Mouse (Mus musculus) spleen, postnatal 36 days (tissue): ENCODE measurements around the gene Aldoc.

Experiments
- DNase-seq, 2 experiments: peaks; one replicate each; pipeline ENCODE4 v3.0.0; 2022; ENCODE audit warnings: low spot score in 2 of 2, mixed read lengths in 1 of 2

Gene Aldoc

DNA sequence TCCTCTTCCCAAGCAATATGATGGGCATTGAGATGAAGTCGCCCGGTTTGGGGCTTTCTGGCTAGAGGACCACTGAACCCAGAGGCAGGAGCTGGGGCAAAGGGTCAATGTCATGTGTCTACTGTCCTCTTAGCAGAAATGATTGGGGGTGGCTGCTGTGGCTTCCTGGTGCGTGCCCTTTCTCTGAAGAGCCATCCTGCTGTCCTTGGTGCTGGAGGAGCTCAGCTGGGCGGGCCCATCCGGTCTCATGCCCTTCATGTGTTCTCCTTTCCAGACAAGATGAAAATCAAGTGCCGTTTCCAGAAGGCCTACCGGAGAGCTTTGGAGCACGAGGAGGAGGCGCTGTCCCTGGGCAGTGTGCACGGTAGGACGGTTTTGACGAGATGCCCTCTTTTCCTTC, 9.9 kb downstream of the Aldoc start:
- no peak for DNase-seq

DNA sequence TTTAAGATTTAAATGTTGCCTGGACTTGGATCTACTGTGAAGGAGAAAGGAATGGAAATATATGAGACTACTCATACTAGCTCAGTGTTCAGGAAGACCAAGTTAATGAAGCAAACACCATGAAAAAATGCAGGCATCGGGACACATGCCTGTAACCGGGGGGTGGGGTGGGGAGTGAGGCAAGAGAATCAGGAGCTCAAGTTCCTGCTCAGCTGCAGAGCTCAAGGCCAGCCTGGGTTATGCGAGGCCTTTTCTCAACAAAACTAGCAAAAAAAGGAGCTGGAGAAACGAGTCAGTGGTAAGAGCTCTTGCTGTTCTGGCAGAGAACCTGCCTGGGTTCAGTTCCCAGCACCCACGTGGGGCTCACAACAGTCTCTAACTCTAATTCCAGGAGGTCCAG, 11.2 kb downstream of the Aldoc start:
- no peak for DNase-seq

DNA sequence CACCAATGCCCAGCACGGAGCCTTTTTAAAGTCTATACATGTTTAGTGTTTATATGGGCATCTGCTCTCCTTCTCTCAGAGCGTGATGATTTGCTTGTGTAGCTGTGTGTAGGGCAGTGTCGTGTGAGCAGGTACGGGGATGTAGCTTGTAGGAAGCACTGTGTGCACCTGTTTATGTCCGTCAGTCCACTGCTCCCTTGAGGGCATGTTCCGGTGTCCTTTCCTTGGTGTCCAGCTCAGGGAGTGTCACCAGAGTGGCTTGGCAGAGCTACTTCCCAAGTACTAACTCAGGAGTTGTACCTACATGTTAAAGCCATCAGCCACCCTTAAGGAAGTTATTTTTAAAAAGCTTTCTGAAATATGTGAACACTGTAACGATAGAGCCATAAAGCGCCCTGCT, 14.3 kb downstream of the Aldoc start:
- no peak for DNase-seq

DNA sequence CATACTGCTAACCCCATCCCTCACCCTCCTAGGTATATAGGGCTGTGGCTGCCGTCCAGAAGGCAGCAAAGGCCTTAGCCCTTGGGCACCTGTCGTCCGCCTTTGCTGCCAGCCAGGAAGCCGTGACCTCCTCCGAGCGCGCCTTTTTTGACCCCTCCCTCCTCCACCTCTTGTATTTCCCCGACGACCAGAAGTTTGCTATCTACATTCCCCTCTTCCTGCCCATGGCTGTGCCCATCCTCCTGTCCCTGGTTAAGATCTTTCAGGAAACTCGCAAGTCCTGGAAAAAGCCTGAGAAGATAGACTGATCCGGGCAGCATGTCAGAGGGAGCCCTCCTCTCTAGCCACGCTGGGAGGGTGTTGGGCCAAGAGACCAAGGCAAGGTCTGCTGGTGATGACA, 18.9 kb downstream of the Aldoc start:
- no peak for DNase-seq

DNA sequence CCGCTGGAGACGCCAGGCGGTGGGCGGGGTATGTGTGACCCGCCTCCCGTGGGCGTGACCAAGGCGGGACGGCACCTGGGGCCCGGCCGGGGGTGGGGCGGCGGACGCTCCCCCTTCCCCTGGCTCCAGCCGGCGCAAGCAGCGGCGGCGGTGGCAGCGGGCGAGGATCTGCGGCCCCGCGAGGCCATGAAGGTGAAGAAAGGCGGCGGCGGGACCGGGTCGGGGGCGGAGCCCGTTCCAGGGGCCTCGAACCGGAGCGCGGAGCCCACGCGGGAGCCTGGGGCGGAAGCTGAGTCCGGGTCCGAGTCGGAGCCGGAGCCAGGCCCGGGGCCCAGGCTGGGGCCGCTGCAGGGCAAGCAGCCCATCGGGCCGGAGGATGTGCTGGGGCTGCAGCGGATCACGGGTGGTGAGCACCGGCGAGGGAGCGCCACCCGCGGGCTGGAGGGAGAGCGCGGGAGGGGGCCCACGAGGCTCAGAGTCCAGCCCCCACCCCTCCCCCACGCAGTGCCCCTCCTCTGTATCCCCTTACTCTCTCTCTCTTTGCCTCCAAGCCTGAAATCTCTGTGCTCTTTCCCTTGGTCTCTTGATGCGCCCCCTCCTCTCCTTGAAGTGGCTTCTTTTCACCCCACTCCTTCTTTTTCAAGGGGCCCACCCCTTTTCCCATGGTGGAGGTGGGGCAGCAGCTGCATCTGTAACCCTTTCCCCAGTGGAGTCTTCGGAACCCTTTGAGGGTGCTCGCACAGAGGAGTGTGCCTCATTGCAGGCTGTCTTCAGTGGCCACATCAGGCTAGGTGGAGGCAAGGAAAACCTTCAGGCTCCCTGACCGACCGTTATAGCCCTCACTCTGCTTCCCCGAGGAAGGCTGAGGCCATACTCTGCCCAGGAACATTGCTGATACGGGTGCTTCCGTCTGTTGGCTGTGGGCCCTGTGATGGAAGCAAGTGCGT, 20.9 kb downstream of the Aldoc start, which contains the start of gene Unc119:
Gene Unc119 (plus strand): TSS at position 102 of the 947 bp plus-strand sequence.
- DNase-seq: peak; percentile 82 to 83

DNA sequence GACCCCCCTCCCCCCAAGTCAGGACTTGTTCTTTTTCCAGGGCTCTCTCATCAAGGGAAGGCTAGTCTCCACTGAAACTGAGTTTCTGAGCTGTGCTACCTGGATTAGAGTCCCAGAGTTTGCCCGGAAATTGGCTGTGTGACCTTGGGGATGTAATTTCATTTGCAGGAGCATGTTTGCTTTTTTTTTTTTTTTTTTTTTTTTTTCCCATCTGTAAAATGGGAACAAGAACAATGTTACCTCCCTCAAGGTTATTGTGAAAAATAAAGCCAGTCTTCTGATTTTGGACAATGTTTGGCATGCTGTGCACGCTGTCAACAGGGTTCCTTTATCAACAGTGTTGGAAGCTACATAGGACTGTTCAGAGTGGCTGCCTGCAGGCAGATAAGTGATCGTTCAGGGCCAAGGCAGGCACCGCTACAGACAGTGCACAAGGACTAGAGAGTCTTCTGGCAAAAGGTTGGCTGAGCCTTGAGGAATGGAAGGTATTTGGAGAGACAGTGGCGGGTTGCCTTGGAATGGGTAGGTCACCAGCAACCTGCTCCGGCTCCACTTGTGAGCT, 21.6 kb downstream of the Aldoc start:
- peak; percentile 19 to 32 for DNase-seq

DNA sequence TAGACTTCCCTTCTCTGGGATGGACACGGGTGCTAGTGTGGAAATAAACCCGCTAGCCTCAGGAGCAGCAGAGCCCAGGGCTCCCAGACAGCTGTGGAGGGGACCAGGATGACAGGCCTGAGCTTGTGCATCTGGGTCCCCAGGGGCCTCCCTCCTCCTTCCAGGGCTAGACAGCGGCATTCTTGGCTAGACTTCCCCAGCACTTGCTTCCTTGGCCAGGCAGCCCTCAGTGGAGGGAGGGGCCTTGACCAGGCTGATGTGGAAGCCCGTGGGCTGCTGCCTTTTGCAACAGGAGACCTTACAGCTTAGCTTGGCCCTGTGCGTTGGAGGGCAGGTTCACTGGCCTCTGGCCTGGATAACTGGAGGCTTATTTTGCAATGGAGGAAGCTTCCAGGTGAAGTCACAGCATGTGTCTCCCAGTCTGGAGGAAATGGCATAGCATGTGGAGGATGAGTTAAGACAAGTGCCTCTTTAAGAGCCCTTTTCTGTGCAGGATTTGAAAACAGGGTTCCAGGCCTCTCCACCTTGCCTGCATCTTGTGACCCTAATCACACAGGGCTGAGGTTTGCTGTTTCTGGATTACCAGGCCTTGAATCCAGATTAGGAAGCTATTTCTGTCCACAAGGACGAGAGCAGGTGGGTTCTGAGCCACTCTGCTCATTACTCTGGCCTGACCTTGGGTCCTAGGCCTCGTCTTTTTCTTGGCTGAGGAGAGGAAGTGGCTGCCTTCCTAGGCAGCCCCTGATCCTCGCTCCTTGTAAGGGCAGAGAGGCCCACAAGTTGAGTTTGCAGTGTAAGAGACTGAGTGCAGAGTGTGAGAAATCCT, 22.3 kb downstream of the Aldoc start:
- peak; percentile 16 to 23 for DNase-seq

DNA sequence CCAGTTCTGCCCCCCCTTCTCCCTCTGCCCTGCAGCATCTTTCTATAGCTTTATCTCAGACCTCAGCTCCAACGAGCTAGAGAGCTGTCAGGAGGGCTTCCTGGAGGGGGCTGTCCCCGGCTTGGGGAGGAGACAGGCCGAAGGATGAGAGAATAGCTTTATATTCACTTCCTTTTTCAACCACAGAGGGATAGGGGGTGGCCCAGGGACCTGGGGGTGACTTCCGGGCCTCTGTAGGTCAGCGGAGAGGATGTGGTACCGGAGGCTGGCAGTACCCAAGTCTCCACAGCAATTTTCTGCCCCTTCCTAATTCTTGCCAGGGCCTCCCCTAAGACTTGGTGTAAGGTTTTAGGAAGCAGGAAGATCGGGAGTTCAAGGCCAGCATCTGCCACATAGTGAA, 23.0 kb downstream of the Aldoc start:
- DNase-seq: peak; percentile 85 to 88

DNA sequence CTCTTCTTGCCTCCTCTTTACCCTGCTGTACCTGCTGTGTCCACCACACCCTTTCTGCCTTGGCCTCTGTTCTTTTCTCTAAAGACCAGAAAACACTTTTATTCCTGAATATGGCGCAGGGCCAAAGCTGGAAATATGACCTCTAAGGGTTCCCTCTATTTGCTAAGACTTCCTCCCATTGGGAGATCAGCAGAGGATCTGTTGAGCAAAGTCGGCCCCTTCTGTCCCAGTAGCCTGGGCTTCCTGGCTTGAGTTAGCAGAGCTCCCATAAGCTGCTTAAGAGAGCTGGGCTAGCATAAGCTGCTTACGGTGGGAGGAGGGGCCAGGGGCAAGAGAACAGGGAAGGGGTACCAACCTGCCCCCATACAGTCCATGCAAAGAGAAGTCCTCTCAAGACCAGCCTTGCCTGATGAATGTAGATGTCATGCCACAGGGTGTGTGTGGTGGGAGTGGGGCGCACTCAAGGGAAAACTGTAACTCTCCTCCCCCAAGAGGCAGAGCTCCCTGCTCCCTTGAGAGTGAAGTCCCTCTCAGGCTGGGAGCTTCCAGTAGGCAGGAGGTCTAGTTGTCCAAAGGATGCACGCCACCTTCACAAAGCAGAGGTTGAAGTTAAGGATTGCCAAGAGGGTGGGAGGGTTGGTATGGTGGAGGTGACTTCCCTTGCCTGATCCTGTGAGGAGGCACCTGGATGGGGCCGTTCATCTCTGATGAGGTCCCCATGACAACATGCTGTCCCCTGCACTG, 23.7 kb downstream of the Aldoc start:
- peak in 1 of 2 experiments; percentile 24 for DNase-seq

DNA sequence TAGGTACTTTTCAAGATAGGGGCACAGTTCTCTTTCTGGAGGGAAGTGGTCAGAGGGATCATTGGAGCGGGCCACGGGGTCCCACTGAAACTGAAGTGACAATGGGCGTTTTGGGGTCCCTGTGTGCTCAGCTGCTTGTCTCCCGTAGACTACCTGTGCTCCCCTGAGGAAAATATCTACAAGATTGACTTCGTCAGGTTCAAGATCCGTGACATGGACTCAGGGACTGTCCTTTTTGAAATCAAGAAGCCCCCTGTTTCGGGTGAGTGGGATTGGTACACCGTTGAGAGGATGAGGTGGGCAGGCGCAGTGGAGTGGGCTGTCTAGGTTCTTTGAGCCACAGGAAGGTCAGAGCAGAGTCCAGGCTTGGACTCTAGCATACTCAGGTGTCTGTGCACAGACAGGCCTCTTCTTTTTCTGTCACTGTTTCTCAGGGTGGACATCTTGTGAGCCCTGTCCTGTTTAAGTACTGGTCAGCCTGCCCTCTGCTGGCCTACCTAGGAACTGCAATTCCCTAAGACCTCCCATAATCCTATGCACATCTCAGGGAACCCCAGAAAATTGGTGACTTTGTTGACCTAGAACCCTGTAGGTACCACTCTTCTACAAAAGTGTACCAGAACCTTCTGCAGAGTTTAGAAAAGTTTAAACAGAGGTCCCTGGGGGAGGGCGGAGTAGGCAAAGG, 24.4 kb downstream of the Aldoc start:
- peak; percentile 47 to 71 for DNase-seq

DNA sequence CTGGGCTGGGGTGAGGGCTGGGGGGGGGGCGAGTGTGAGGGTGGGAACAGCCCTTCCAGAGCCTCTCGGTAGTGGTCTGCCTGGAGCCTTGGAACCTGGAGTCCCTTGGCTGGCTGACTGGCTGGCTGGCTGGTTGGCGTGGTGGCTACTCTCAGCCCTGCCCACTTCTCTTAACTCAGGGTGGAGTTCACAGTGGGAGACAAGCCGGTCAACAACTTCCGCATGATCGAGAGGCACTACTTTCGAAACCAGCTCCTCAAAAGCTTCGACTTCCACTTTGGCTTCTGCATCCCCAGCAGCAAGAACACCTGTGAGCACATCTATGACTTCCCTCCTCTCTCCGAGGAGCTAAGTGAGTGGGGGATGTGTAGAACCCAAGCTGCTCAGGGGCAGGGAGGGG, 25.1 kb downstream of the Aldoc start:
- DNase-seq: peak; percentile 43 to 54

DNA sequence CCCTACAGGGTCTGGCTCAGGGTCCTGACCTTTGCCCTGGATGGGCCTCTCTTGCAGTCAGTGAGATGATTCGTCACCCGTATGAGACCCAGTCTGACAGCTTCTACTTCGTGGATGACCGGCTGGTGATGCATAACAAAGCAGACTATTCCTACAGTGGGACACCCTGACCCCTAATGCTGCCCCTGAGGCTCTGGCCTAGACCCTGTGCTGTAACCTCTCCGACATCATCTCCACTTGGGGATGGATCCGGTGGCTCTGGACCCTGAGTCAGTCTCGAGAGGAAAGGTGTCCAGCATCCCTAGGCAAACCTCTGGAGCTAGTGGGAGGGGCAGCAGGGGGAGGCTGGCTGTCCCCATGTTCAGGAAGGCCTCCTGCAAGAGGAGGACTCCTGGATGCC, 25.7 kb downstream of the Aldoc start:
- DNase-seq: no peak

DNA sequence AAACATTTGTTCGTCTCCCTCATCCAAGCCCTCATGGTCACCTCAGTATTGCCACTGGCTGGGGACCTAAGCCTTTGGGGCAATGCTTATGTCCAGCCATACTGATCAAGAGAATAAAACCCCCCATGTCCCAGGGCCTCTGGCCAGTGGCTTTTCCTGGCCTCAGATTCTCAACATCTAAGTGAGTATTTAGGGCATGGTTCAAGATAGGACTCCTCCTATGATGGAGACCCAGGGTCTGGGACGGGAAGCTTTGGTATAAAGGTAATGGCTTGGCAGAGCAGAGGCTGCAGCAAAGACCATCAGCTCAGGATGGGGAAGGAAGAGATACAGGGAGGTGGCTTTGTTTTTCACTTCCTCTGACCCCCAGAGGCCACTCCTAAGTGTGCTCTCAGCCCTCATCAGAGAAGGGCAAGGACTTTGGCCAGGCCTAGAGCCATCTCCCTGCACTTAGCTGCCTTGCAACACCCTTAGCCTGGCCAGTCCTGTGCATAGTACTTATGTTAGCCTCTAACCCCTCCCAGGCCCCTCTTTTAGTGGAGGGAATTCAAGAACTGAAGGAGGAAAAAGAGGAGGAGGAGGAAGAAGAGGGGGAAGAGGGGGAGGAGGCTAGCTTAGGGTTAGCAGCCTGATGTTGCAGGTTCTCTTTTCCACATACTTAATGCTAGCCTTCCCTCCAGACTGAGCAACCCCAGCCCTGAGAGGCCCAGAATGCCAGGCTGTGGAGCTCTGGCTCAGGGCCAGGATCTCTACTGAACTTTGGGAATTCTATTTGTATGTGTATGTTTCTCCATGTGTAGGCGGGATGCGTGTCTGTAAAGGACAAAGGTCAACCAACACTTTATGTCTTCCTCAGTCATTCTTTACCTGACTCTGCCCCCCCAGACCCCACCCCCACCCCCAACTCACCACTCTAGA, 26.9 kb downstream of the Aldoc start:
- DNase-seq: peak; percentile 59 to 60

DNA sequence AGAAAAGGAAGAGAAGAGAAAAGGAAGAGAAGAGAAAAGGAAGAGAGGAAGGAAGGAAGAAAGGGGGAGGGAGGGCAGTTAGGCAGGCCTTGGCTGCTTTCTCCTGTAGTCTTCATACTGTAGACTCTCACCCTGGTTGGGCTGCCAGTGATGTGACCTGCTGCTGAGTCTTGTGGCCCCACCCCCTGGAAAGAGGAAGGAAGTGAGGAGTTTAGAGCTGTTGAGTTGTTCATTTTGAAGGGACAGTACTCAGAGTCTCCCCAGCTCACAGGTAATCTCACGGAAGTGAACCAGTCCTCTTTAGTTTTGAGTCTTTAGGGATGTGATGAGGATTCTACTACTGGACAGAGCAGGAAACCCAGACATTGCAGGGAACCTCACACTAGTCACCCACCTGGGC, 30.3 kb downstream of the Aldoc start:
- DNase-seq: peak; percentile 84 to 87

DNA sequence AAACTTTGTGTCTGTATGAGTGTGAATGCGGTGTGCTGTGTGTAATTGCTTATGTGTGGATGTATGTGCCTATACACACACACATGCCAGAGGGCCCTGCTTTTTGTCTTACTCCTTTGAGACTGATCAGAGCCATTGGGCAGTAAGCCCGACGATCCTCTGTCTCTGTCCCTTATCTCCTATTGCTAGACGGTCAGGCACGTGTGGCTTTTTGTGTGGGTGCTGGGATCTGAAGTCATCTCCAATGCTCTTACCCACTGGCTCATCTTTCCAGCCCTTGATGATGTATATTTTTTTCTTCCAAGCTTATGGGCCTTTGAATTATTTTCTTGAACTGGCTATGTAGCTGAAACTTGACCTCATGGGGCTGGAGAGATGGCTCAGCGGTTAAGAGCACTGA, 32.1 kb downstream of the Aldoc start:
- no peak for DNase-seq

DNA sequence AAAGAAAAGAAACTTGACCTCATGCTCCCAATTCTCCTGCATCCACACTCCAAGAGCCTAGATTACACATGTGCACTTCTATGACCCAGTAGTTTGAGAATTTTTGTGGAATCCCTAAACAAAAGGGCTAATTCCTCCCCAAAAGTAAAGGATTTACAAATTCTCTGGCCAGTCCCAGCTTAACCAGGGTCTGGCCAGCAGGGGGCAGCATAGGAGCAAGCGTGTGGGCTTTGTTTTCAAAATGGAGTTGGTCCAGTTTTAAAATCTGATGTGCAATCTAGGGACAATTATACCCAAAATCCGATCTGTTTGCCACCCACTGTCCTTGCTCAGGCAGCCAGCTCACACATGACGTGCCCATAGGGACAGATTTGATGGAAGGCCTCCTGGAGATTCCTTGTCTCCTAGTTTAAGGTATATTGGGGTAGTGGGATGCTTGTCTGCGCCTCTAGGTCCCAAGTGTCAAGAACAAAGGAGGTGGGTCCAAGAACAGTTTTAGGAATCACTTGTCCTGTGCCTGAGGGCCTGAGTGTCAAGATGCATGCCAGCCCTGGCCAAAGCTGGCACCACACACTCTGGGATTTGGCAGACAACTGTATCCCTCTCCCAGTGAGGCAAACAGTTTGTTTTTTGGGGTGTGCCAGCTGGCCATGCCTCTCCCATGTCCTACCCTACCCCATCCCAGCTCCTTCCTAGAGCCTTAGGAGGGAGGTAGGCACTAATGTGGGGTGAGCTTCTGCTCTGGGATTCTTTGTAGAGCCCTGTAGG, 32.9 kb downstream of the Aldoc start:
- peak in 1 of 2 experiments; percentile 63 for DNase-seq

DNA sequence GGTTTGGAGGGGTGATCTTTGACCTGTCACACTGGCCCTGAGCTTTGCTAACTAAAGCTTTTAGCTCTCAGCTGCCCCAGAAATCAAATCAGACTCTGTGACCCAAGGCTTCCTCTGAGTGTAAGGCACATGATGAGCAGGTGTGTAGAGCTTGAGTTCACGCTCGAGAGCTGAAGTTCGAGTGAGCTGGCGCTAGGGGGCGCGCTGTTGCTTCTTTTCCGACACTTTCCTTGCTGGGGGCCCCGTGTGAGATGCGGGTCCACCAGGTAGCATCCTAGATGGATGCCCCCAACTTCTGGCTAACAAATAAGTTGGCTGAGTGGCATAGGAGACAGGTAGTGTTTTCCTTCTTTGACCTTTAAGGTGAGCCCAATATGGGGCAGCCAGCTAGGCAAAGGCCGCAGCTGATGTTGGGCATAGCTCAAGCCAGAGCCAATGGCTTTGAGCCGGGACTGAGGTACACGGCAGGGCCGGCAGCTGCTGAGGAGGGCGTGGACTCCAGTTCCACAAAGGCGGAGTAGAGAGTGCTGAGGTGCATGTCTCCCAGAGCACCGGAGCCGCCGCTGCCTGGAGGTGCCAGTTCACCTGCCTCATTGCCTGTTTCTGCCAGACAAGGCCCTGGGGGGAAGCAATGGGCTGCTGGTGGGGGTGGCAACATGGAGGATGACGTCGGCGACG, 35.7 kb downstream of the Aldoc start:
- DNase-seq: peak in 1 of 2 experiments; percentile 40

DNA sequence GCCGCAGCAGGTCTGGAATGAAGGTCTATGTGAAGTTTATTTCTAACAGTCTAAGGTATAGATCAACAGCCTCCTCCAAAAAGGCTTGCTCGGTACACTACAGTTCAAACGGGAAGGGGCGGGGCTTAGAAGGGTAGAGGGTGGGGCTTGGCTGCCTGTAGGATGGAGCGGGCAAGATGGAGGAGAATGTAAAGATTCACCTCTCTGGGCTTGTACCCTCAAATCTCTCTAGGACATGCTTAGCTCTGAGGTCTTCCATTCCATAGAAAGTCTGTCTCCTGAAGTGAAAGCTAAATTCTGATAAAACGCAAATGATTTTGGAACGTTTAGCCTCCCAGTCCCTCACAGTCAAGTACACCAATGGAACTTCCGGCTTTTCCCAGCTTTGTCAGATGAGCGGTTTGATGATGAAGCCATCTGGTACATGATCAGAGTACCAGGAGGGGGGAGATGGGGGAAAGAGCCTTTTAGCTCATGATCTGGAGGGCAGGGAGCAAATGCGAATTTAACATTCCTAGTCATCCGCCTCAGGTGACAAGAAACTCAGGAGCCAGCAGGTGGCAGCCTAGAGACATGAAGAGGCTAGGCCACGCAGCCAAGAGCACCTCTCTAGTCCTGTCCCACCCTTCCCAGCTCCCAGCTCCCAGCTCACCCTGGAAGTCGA, 37.5 kb downstream of the Aldoc start:
- peak; percentile 73 to 79 for DNase-seq
